Mouse (Mus musculus): ENCODE measurements around the gene Rnf43.

The Rnf43 gene

GRCm38 (mm10) chr11:87747716-87748115 lies 85.2 kb downstream of the Rnf43 start:
- no peak for DNase-seq (ENCODE audit: low spot score)

- DNase-seq (ENCODE audit: low spot score): peak; percentile 78
These were observed 85.9 kb downstream of the Rnf43 start for GRCm38 (mm10) chr11:87748132-87749119.

DNA sequence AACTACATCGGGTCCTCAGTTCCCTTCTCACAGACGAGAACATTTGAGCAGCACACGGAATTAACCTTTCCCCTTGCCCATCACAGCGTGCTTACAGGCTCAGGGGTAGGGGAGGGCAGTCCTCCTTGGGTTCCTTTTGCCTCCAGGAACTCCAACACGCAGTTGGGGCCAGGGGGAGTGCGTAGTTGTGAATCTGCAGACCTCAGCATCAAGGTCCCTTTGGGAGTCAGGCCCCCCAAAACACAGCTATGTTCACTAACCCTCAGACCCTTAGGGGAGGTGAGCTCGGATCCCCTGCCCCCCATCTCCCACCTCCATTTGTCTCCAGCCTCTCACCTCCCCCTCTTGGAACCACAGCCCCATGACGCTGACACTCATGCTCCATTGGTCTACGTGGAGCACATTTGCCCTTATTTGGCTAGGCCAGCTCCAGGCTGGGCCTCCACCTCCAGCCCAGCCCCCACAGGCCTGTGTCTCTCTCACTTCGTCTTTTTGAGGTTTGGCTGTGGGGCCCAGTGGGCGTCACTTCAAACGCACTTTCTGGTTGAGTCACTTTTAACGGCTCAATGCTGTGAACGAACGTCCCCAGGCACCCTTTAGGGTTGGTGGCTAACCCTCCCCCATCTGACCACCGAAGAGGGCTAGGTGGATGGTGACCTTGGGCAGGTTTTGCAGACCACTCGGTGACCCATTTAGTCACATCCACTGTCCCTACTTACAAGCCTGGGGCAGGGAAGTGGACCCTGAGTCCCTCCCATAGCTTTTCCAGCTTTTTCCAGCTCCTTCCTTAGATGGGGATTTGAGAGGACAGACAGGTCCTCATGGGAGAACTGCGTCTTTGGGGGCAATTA lies 86.9 kb downstream of the Rnf43 start:
- peak; percentile 84 for DNase-seq (ENCODE audit: low spot score)

DNA sequence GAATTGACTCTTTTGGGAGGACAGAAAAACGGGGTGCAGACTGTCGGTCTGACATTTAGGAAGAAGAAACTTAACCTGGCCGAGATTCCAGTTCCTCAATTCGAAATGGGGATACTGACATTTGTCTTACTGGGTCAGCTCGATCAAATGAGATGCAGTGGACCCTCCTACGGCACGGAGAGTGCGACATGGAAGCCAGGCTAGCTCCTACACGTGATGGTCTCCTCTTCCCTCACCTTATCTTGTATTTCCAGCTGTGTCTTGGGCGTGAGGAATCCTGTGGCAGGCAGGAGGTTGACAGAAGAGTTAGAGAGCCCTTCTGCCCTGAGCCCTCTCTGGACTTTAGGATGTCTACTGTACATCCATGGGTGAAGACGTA lies 87.5 kb downstream of the Rnf43 start:
- peak; percentile 57 for DNase-seq (ENCODE audit: low spot score)

DNA sequence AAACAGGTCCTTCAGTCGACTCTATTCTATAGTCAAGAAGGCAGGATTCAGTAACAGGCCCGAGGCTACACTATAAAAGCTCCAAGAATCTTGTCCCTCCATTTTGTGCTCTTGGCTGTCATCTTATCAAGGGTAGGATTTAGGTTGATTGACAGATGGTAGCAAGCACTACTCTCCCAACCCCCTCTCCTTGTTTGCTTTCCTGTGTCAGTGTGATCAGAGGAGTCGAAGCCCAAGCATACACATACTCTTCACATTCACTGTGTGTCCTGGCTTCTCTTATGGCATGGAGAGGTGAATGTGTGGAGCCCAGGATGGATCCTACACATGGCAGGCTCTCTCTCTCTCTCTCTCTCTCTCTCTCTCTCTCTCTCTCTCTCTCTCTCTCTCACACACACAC lies 88.0 kb downstream of the Rnf43 start:
- peak; percentile 45 for DNase-seq (ENCODE audit: low spot score)

DNA sequence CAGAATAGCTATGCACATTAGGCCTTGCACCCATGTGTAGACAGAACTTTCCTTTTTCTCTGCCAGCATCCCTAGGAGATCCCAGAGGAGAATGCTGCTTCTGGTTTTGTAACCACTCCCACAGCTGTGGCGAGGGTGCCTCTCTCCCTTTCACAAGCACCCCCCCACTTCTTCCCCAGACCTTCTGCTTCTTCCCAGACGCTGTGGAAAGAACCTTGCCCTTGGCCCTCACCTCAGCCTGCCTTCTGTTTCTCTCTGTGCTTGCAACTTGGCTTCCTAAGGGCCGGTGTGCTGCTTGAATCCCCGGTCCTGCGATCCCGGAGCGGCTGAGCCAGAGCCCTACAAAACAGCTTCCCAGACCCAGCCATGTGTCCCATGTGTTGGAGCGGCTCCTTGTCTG lies 88.5 kb downstream of the Rnf43 start:
- DNase-seq (ENCODE audit: low spot score): no peak

DNA sequence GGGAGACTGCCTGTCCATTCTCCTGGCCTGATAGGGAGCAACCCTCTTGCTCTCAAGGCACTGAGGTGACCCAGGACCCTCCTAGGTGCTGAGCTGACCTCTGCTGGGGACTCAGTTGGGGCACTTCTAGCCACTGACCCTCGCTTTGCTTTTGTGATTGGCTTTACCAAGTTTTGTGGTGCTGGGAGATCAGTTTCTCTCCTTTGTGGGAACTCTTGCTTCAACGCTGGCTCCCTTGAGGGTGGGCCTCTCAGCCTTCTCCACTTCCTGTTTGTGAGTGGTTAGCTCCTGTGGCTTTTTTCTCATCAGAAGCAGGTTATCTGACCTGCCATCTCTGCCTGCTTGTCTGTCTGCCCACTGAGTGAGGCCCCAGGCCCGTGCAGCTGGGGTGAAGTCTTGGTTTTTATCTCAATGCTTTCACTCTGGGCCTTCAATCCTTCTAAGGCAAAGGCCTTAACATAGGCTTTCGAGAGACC lies 89.0 kb downstream of the Rnf43 start:
- DNase-seq (ENCODE audit: low spot score): peak; percentile 51

DNA sequence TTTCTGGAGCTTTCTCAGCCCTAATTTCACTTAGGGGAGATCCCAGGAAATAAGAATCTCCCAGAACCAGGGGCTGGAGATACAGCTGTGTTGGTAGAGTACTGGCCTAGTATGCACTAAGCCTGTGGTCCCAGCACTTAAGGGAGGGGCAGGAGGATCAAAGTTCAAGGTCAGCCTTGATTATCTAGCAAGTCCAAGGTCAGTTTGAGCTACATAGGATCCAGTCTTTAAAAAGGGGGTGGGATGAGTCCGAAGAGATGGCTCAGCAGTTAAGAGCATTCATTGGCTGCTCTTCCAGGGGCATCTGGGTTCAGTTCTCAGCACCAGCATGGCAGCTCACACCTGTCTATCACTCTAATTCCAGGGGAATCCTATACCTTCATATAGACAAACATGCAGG lies 89.8 kb downstream of the Rnf43 start:
- DNase-seq (ENCODE audit: low spot score): no peak

DNA sequence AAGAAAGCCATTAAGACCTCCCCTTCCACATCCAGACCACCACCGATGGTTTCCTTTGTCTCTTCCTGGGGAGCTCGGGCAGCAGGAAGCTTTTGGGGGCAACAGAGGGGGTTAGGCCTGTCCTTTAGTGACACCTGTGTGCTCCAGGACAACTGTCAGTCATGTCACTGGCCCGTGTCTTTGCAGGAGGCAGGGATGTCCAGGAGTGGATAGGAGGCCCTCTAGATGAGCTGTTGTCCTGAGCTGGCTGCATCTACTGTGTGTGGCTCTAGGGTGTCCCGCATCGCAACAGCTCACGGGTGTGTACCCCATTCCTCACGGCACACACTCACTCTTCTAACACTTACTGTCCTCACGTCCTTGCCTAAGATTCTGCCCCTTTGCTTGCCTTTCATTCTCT lies 90.7 kb downstream of the Rnf43 start:
- no peak for DNase-seq (ENCODE audit: low spot score)

- no peak for DNase-seq (ENCODE audit: low spot score)
These were observed 91.5 kb downstream of the Rnf43 start for GRCm38 (mm10) chr11:87753891-87754501.

DNA sequence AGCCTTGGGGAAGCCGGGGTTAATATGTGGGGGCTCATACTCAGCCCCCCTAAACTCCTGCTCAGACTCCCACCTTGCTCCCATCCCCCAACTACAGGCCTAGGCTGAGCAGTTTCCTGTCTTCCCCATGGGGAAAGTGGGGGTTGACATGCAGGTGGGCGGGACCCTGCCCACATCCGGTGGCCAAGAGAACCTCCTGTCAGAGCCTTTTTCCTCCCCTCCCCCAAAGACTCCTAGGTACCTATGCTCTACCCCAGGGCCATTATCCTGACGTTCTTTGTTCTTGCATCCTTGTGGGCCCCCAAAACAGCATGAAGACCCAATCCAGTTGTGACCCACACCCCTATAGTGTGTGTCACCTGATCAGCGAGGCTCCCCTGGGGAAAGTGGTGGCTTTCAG lies 92.1 kb downstream of the Rnf43 start:
- DNase-seq (ENCODE audit: low spot score): peak; percentile 65

DNA sequence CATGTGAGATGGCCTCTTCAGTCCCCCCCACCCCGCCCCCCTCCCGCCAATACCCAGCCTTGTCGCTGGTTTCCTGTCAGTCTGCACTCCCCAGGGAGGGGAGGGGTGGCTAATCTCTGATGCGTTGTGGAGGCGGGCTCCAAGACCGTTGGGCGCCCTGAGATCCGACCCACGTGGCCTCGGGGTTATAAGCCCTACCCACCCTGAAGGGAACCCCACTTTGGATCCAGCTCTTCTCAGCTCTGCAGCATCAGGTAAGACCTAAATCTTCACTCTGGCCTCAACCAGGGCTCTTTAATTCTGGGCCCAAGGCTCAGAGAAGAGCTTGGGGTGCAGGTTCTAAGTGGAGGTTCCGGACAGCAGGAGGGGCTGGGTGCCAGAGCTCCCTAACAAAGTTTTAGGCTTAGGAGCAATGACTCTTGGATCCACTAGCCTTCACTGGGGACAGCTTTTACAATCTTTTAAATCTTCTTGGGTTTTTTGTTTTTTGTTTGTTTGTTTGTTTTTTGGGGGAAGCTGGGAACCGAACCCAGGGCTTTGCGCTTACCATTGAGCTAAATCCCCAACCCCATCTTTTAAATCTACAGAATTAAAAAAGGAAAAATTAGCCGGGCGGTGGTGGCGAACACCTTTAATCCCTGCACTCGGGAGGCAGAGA lies 93.0 kb downstream of the Rnf43 start:
- peak; percentile 90 for DNase-seq (ENCODE audit: low spot score)

DNA sequence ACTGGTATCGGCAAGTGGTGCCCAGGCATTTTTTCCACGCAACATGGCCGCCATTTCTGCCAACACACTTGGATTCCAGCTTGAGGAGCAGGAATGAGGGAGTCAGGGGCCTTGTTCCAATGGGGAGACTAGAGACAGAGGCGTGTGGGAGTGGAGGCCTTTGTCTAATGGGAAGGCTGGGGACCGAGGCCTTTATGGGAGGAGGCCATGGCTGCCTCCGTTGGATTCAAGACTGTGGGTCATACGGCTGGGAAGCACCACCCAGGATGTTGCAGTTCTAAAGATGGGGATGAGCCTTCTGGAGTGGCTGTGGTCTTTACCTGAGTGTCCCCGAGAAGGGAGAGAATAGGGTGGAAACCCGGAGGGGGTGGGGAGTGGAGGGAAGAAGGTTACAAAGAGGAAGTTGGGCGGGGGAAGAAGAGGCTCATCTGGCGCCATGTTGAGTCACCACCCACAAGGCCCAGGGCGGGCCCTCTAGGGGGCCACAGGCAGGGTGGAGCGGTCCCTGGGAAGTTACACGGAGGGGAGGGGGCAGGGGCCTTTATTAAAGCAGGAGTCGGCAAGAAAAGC lies 93.8 kb downstream of the Rnf43 start:
- peak; percentile 67 for DNase-seq (ENCODE audit: low spot score)

DNA sequence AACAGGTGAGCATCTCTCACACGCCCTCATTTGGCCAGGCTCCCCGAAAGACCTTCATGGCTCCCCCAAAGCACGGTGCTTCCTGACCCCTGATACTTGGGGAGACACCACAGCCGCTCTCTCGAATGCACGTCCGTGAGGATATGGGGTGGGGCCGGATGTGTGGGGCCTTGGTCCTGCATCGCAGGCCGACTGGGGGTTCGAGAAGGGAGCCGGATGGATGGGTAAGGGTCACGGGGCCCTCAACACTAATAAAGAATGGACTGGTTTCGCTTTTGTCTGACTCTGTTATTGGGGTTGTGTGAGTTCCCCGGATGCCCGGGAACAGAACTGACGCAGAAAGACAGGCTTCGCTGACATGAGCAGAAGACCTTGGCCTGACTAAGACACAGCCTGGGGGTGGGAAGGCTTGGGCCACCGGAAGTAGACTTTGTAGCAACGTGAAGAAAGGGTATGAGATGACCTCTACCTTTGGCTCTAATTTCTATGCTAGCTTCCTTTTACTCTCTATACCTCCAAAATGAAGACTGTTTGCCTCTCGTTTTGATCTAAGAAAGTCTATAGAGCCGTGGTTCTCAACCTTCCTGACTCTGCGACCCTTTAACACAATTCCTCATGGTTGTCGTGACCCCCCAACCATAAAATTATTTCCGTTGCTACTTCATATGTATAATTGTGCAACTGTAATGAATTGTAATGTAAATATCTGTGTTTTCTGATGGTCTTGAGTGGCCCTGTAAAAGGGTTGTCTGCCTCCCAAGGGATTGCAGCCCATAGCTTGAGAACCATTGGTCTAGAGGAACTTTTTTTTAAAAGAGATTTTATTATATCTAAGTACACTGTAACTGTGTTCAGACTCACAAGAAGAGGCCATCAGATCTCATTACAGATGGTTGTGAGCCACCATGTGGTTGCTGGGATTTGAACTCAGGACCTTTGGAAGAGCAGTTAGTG lies 94.8 kb downstream of the Rnf43 start:
- peak; percentile 46 for DNase-seq (ENCODE audit: low spot score)

DNA sequence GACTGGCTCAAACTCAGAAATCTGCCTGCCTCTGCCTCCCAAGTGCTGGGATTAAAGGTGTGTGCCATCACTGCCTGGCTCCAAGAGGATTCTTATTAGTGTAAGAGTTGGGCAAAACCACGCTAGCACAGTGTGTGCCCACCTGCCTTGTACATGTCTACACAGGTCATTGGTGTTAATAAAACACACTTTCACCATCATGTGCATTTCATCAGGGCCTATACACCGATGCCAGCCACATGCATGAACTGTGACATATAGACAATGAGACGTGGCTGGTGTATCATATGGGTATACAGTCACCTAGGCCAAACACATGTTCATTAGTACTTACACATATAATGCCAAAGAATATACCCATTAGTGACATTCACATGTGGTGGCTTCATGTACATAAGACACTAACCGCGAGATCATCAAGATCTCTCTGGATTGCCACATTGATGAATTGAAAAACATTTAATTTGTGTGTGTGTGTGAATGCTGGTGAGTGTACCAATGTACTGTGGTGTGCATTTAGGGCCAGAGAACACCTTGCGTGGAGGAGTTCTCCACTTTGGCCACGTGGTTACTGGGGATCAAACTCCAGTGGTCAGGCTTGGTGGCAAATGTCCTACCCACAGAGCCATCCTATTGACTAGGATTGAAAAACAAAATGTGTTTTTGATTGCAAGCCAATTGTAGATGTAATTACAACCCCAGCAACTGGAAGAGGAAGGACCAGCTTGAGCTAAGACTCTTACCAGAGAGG lies 95.8 kb downstream of the Rnf43 start:
- DNase-seq (ENCODE audit: low spot score): no peak

DNA sequence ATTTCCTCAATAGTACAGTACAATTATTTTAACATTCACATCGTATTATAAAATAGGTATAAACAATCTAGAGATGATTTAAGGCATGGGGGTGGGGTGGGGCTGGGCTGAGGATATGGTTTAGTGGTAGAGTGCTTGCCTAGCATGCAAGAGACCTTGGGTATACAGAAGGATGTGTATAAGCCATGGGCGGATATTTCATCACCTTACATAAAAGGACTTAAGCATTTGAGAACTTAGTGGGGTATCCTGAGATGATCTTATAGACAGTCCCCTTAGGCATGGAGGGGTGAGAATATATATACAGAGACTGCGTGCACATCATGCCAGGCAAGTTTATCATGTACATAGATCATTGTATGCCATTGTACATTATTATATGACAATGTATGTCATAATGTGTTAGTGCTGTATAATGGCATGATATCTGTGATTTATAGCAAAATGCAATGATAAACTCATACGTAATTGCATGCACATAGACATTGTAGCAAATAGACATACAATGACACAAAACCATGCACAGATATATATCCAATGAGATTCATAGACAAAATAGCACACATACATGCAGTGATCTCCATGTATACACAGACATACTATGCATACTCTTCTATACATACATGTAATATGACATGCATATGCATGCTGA lies 96.6 kb downstream of the Rnf43 start:
- no peak for DNase-seq (ENCODE audit: low spot score)

DNA sequence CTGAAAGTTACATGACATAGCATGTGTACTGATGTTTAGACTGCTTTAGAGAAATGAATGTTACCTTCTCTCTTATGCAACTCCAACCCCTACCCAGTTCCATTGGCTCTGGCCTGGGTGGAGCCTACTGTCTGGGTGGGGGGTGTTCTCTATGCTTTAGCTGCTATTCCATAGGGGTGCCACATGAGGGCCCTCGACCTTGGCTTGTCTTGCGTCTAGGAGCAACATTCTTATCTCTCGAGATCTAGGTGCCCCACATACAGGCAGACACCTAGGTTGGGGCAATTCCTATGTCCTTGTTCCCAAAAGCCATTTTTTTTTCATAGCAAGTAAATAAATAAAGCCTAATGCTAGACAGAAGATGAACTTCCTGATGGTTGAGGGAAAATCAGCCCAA lies 97.1 kb downstream of the Rnf43 start:
- DNase-seq (ENCODE audit: low spot score): peak; percentile 44

DNA sequence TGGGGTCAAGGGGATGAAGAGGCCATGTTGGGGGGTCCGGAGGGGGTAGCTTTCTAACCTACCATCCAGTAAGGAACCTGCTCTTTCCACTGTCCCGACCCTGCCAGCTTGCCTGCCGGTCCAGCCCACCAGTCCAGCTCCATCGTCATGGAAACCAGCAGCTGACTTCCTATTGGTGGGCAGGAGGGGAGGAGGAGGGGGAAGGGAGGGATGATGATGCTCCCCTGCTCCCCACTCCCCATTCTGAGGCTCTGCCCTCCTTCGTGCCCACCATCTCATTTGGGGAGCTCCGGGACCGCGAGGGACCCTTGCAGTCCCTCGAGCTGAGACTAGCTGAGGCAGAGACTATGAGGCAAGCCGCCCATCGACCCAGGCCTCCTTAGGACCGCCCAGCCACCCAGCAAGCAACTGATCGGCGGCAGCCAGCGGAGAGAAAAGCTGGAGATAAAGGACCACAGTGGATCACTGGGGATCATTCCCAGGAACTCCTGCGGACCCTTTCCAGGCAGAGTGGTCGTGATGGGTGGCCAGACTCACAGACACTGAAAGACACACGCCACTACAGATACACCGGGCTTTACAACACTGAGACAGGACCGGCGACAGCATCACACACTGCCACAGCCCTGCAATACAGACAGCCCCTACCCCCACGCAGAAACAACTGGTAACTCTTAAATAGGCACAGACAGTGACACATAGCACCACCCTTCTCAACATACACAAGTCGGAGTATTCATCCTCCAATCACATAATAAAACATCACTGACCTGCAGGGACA lies 98.0 kb downstream of the Rnf43 start, which contains the start of gene Tspoap1:
Tspoap1 (plus strand) TSS at position 241 of the 781 bp plus-strand sequence.
- DNase-seq (ENCODE audit: low spot score): no peak
